Mouse (Mus musculus): Measurements from ENCODE around the gene Abca4.

DNA sequence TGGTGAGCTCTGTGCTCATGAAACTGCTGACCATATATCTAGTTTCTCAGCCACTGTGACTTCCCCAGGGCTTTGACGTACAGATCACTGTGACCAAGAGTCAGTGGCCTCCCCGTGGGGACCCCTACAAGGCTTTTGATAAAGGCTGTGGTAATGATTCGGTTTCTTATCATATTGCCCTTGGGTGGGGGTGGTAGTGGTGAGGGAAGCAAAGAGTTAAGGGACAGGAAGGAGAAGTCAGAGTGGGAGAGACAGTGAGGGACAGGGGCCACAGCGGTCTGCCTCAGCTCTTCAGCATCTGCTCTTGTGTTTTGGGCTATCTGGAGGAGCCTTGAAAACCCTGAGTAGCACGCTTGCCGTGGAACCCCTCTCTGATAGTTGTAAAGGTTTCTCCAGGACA, 46.1 kb downstream of the Abca4 start:
- TF ChIP-seq CTCF (IDR thresholded peaks at IDR 0.05; ENCODE audit: insufficient read depth, low read length) (no peak), POLR2A (IDR thresholded peaks at IDR 0.05; ENCODE audit: borderline replicate concordance, extremely low read depth, low read depth, low read length) (no peak)
